Mouse (Mus musculus): ENCODE measurements around the gene Ddit4. TPM values are rescaled to one million over a fixed set of nuclear protein-coding genes. Genes with fewer than 3 reads are reported as not detected.
A peak's percentile ranks its signal among the peaks of the same experiment; 100 is the strongest.
"Not testable (repeated sequence)": the region's sequence is repeated elsewhere in the genome, so short reads cannot be mapped to it uniquely, and the experiment has no call there.

The Ddit4 gene
- 264 TPM in 1 of 2 replicates, not detected in the other for polyA plus RNA-seq (2012; ENCODE audit: insufficient read depth, insufficient read length, low replicate concordance, missing spikeins)

DNA sequence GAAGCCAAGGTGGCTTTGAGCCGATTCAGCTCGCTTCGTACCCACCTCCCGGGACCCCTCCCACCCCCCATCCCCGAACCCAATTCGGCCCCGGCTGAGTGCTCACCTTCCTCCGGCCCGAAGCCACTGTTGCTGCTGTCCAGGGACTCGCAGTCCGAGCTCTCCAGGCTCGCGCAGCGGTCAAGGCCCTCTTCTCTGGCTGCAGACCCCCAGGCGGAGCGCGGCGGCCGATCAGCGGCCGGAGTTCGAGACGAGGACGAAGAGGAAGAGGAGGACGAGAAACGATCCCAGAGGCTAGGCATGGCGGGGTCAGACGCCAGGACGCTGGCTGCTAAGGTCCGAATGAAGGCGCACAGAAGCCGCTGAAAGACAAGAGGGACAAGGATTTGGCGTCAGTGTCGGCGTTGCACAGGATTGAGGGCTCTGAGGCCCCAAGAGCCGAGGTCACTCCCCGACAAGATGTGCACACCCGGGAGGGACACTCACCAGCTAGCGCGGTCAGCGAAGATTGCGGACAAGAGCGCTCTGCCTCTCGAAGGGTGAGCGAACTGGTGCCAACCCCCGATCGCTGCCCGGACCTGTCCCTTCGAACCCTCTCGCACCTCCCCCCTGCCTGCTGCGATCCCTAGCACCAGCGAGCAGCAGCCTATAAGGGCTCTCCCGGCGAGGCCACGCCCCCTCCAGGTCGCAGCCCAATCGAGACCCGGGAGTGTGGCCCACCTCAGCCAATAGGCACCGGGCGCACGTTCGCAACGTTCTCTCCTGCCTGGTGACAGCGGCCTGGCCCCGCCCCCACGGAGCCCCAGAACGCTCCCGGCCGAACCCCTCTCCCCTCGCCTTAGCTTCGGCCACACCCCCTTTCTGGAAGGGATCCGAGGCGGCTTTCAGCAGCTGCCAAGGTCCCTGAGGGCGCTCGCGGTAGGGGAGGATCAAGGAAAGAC lies at the start of gene Ddit4:
TSS of gene Ddit4 (minus strand) at position 624 of the 941 bp plus-strand sequence.
- H3K27ac ChIP-seq (ENCODE audit: insufficient read depth, low read depth, low read length), result peak within 1 kb of the TSS; percentile 99
- peak within 1 kb of the TSS; percentile 69 for H3K4me3 ChIP-seq (ENCODE audit: insufficient read depth, low read depth, low read length)
- H3K4me1 ChIP-seq (ENCODE audit: control insufficient read depth, insufficient read depth, low read length), result peaks cover 20% of the 10 kb centered on the region
- TF ChIP-seq CTCF (IDR thresholded peaks at IDR 0.05; ENCODE audit: insufficient read depth, low read depth, low read length) (no peak), POLR2A (IDR thresholded peaks at IDR 0.05; ENCODE audit: insufficient read depth, low read depth, low read length) (peak; percentile 100)
- WGBS, result under 1% methylated on average over 76 of the region's 76 CpGs

DNA sequence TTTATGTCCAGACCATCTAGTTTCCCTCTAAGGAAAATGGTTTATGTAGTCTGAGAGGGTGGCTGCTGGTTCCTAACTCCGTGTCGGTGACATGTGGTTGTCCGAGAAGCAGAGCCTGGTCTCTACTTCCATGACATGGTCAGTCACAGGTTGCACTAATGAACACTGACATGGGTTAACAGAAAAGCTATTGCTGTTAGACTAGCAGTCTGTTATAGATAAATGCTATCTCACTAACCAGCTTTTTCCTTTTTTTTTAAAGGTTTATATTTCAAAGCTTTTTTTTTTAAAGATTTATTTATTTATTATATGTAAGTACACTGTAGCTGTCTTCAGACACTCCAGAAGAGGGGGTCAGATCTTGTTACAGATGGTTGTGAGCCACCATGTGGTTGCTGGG lies 47.4 kb upstream of the Ddit4 start:
- TF ChIP-seq CTCF (IDR thresholded peaks at IDR 0.05; ENCODE audit: insufficient read depth, low read depth, low read length), result no peak
- no peak for TF ChIP-seq POLR2A (IDR thresholded peaks at IDR 0.05; ENCODE audit: insufficient read depth, low read depth, low read length)
- H3K27ac ChIP-seq (ENCODE audit: insufficient read depth, low read depth, low read length), result no peak overlapping the region
- no peak overlapping the region for H3K4me3 ChIP-seq (ENCODE audit: insufficient read depth, low read depth, low read length)
- H3K4me1 ChIP-seq (ENCODE audit: control insufficient read depth, insufficient read depth, low read length), result peaks cover 13% of the 10 kb centered on the region
- WGBS, result 86% methylated on average over 3 of the region's 3 CpGs

DNA sequence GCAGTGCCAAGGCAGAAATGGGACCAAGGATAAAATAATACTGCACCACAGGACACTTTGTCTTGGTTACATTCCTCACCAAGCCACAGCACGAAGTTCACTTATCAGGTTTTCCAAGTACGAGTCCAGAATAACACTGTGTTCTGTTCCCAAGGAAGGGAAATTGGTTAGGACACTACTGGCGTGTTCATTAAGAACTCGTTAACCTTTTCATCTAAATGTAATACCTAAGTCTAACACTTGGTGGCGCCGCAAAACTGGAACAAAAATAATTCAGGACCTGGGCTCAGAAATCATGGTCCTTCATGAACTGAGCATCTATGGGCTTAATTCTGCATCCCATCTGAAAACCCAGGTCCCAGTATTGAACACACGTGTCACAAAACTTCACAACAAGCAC lies 46.0 kb upstream of the Ddit4 start:
- H3K4me1 ChIP-seq (ENCODE audit: control insufficient read depth, insufficient read depth, low read length), result peaks cover 9% of the 10 kb centered on the region
- no peak overlapping the region for H3K4me3 ChIP-seq (ENCODE audit: insufficient read depth, low read depth, low read length)
- TF ChIP-seq POLR2A (IDR thresholded peaks at IDR 0.05; ENCODE audit: insufficient read depth, low read depth, low read length) (no peak), CTCF (IDR thresholded peaks at IDR 0.05; ENCODE audit: insufficient read depth, low read depth, low read length) (no peak)
- no peak overlapping the region for H3K27ac ChIP-seq (ENCODE audit: insufficient read depth, low read depth, low read length)
- WGBS, result 13% methylated on average over 7 of the region's 7 CpGs

- TF ChIP-seq CTCF (IDR thresholded peaks at IDR 0.05; ENCODE audit: insufficient read depth, low read depth, low read length) (no peak), POLR2A (IDR thresholded peaks at IDR 0.05; ENCODE audit: insufficient read depth, low read depth, low read length) (no peak)
- Histone ChIP-seq H3K4me1 (ENCODE audit: control insufficient read depth, insufficient read depth, low read length) (no peaks in the 10 kb centered on the region), H3K4me3 (ENCODE audit: insufficient read depth, low read depth, low read length) (no peak overlapping the region), H3K27ac (ENCODE audit: insufficient read depth, low read depth, low read length) (no peak overlapping the region)
- WGBS, result 96% methylated on average over 6 of the region's 6 CpGs
Measured at GRCm38 (mm10) chr10:59995889-59996288, 44.3 kb upstream of the Ddit4 start.

DNA sequence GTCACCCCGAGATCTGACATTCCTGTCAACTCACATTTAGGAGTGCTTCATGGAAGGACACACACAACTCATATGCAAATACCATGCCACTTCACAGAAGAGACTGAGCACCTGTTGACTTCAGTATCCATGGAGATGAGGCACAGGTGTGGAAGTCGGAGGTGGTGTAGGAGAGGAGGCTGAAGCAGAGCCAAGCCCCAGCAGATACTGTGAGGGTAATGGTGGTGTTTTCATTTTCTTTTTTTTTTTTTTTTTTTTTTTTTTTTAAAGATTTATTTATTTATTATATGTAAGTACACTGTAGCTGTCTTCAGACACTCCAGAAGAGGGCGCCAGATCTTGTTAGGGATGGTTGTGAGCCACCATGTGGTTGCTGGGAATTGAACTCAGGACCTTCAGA lies 42.2 kb upstream of the Ddit4 start:
- 89% methylated on average over 2 of the region's 3 CpGs for whole genome bisulfite sequencing
- not testable (repeated sequence) for H3K4me3 ChIP-seq (ENCODE audit: insufficient read depth, low read depth, low read length); H3K4me1 ChIP-seq (ENCODE audit: control insufficient read depth, insufficient read depth, low read length); H3K27ac ChIP-seq (ENCODE audit: insufficient read depth, low read depth, low read length)

- no peak overlapping the region for H3K4me3 ChIP-seq (ENCODE audit: insufficient read depth, low read depth, low read length)
- no peak overlapping the region for H3K27ac ChIP-seq (ENCODE audit: insufficient read depth, low read depth, low read length)
- TF ChIP-seq CTCF (IDR thresholded peaks at IDR 0.05; ENCODE audit: insufficient read depth, low read depth, low read length) (no peak), POLR2A (IDR thresholded peaks at IDR 0.05; ENCODE audit: insufficient read depth, low read depth, low read length) (no peak)
- 84% methylated on average over 8 of the region's 8 CpGs for WGBS
- H3K4me1 ChIP-seq (ENCODE audit: control insufficient read depth, insufficient read depth, low read length), result no peaks in the 10 kb centered on the region
Measured at GRCm38 (mm10) chr10:59992024-59992423, 40.4 kb upstream of the Ddit4 start.

DNA sequence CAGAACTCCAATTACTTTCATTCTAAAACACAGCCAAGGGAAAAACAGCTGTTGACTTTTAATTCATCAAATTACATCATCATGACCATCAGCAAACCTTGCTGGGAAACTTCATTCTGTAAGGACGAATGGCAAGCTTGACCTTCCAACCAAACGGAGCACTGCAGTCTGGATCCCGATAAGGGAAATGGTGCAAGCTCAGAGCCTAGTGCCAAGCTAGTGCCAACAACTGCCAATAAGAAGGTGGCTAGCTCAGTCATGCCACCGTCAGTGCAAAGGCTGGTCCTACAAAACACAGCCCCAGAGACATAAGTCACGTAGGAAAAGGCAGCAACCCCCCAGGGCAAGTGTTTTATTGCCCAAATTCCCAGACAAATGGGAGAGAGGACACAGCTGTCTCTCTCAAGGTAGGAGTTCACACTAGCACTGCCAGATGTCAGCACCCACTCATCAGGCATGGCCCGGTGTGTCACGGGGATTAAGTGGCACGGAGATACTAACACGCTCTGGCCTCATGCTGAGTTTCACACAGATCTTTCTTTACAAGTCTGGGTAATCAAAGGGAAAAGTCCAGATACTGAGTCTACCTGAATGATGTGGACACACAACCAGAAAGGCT lies 39.7 kb upstream of the Ddit4 start:
- 78% methylated on average over 9 of the region's 9 CpGs for WGBS
- H3K4me3 ChIP-seq (ENCODE audit: insufficient read depth, low read depth, low read length), result no peak overlapping the region
- H3K4me1 ChIP-seq (ENCODE audit: control insufficient read depth, insufficient read depth, low read length), result no peaks in the 10 kb centered on the region
- no peak overlapping the region for H3K27ac ChIP-seq (ENCODE audit: insufficient read depth, low read depth, low read length)
- no peak for TF ChIP-seq CTCF (IDR thresholded peaks at IDR 0.05; ENCODE audit: insufficient read depth, low read depth, low read length)
- no peak for TF ChIP-seq POLR2A (IDR thresholded peaks at IDR 0.05; ENCODE audit: insufficient read depth, low read depth, low read length)

DNA sequence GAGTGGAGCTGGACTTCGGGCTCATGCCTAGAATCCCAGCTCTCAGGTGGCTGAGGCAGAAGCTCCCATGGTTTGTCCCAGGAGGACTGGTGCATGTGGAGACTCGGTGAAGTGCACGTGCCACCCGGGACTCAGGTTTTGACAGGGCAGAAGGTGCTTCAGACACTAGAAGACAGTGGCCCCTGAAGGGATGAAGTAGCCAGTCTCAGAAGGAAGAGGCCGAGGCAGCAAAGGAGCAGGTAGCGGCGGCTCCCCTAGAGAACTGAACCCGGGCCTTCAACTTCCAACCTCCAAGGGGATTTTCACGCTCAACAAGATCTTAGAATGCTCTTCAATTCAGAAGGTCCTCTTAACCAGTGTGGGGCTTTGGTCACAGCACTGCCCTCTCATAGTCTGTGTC lies 38.8 kb upstream of the Ddit4 start:
- TF ChIP-seq CTCF (IDR thresholded peaks at IDR 0.05; ENCODE audit: insufficient read depth, low read depth, low read length), result no peak
- TF ChIP-seq POLR2A (IDR thresholded peaks at IDR 0.05; ENCODE audit: insufficient read depth, low read depth, low read length), result no peak
- H3K4me3 ChIP-seq (ENCODE audit: insufficient read depth, low read depth, low read length), result no peak overlapping the region
- no peaks in the 10 kb centered on the region for H3K4me1 ChIP-seq (ENCODE audit: control insufficient read depth, insufficient read depth, low read length)
- 94% methylated on average over 9 of the region's 9 CpGs for WGBS
- H3K27ac ChIP-seq (ENCODE audit: insufficient read depth, low read depth, low read length), result no peak overlapping the region

DNA sequence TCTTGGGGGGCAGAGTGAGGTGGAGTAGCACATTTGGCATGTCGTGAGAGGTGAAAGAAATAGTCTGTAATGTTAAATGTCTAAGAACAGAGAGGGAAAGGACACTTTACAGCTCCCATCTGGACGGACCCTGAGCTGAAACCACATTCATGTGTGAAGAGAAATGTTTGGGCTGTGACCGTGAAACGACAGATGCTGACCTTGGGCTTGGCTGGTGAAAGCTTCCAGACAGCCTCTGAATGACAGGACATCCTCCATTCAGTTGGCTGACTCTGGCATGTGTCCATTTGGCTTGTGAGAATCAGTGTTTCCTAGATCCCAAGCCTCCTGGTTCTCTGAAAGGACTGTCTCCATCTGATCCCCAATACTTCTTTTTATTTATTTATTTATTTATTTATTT lies 36.4 kb upstream of the Ddit4 start:
- Histone ChIP-seq H3K27ac (ENCODE audit: insufficient read depth, low read depth, low read length) (no peak overlapping the region), H3K4me3 (ENCODE audit: insufficient read depth, low read depth, low read length) (no peak overlapping the region), H3K4me1 (ENCODE audit: control insufficient read depth, insufficient read depth, low read length) (no peaks in the 10 kb centered on the region)
- TF ChIP-seq CTCF (IDR thresholded peaks at IDR 0.05; ENCODE audit: insufficient read depth, low read depth, low read length) (no peak), POLR2A (IDR thresholded peaks at IDR 0.05; ENCODE audit: insufficient read depth, low read depth, low read length) (no peak)
- WGBS, result 71% methylated on average over 4 of the region's 4 CpGs

All from olfactory bulb, adult 2 months (tissue).